Mouse (Mus musculus): ENCODE measurements around the gene Ndc1.
A peak's percentile ranks its signal among the peaks of the same experiment; 100 is the strongest.

Ndc1 gene

DNA sequence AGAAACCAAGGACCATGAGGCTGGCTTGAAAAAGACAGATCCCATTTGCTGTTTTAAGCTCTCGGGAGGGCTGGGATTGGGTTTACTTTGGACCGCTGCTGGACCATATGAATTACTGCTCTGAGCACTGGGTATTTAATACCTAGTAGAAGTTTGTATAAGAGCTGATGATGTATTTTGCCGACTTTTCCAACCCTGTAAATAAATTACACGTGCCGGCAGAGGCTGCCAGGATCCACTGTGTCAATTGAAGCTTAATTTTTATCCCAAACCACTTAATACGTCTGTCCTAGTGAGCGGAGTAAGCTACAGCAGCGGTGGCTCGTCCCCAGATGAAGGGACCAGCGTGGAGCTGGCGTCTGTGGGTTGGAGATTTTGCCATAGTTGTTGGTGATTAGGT is 74.7 kb downstream of the Ndc1 start:
- no peak for DNase-seq (ENCODE audit: low spot score)

- DNase-seq (ENCODE audit: low spot score): peak; percentile 47
These were observed 75.4 kb downstream of the Ndc1 start for GRCm38 (mm10) chr4:107442891-107443483.

DNA sequence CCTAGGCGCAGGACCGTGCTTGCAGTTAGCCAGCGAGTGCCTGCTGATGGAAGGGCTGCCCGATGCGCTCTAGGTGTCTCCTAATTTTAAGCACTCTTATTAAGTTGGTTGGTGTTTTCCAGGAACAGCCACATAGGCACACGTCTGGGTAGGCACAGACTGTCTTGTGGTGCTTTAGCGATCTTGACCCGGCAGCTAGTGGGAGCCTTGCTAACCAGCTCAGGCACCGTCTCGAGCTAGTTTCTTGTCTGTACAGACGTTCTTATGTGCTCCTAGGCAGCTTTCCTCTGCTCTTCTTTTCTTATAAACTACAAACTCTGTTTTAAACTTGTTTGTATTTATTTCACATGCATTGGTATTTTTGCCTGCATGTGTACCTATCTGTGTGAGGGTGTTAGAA is 76.0 kb downstream of the Ndc1 start:
- DNase-seq (ENCODE audit: low spot score): no peak

DNA sequence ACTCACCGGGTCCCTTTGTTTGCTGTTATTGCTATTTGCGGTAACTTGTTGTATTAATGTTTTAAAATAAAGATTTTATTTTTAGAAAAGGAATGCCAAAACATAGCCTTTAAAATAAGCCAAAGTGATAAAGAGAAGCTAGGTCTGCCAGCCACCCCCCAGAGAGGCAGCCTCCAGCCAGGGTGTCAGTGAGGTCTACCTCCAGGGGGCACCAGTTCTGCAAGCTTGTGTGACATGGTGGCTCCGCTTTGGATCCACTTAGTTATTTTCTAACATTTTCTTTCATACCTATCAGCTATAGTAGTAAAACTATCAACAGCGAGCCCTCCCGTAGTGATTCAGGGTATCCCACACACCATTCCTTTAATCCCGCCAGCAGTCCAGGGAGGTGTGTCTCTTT is 80.9 kb downstream of the Ndc1 start:
- DNase-seq (ENCODE audit: low spot score): no peak

DNA sequence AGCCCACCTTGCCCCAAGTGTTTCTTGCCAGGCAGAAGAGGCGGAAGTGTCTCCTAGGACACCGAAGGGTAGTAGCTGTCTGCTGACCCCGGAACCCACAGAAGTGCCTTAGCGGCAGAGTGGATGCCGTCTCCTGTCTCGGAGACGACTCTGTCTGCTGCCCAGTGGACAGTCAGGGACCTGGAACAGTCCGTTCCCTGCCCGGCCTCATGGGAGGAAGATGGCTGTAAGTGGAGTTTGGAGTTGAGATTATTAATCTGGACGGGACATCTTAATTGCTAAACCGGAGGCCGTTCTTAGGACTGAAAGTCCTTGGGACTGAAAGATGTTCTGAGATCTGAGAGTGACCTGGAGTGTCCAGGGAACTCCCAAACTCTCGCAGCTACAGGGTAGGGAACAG is 81.9 kb downstream of the Ndc1 start:
- DNase-seq (ENCODE audit: low spot score): no peak

- DNase-seq (ENCODE audit: low spot score): peak; percentile 65
These were observed 84.9 kb downstream of the Ndc1 start for GRCm38 (mm10) chr4:107452266-107453015.

DNA sequence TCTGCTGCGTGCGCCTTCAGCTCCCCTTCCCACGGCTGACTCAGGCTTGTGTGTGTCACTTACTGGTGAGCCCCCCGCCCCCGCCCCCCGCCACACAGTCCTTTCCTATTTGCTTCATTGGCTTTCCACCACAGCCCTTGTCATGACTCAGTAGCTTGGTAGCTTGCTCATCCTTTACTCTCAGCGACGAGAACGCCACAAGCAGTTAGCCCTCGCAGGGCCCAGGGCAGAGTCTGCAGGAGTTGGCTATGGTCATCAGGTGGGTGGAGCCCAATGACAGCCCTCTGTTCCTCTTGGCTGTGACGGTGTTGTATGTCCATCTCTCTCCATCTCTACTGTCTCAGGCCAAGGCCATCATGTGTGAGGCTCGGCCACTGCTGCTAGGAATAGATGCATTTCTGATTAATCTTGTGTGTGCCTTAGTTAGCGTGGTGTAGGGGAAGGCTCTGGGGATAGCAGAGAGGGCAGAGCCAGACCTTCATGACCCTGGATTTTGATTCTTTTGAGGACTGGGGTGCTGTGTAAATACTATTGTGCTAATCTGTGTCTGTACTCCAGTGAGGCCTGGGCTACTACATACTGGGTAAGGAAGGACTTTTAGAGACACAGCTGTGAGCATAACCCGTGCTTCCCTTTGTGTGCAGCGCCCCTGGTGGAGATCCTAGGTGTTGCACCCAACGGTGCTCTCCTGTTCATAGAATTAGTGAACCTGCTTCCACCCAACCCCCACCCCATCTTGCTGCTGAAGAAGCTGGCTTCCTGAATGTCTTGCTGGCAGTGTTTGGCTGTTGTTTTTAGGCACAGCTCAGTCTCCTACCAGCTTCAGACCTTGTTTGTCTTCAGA is 85.8 kb downstream of the Ndc1 start:
- DNase-seq (ENCODE audit: low spot score): peak; percentile 95

DNA sequence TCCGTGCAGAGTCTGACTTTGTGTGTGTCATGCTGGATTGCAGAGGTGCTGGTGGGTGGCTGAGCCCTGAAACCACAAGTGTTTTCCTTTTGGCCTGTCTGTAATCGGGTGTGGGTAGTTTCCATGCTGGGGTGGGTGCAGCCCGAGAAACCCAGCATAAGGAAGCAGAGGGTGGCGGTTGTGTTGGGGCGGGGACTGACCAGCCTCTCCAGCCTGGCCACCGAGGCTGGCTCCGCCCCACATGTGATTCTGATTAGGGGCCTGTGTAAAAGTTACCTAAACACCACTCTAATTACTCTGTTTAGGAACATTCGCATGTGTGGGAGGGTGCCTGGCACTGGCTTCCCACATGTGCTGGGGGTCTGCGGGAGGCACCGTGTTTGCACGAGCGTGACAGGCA is 90.0 kb downstream of the Ndc1 start:
- no peak for DNase-seq (ENCODE audit: low spot score)

DNA sequence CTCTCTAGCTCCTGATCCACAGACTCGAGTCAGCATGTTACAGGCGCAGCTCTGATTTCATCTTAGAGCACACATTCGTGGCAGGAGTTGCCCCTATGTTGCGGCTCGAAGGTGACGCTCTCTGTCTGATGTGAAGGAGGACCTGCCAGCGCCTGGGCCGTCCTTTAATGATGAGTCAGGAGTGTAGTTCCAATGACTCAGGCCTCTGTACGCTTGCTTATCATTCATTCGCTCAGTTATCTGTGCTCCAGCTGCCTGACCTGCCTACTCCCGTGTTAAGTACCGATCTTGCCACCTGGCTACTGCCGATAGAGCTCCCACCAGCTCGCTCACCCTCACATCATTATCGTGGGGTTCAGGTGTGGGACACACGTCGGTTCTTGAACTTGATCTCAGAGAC is 91.3 kb downstream of the Ndc1 start:
- DNase-seq (ENCODE audit: low spot score): no peak

DNA sequence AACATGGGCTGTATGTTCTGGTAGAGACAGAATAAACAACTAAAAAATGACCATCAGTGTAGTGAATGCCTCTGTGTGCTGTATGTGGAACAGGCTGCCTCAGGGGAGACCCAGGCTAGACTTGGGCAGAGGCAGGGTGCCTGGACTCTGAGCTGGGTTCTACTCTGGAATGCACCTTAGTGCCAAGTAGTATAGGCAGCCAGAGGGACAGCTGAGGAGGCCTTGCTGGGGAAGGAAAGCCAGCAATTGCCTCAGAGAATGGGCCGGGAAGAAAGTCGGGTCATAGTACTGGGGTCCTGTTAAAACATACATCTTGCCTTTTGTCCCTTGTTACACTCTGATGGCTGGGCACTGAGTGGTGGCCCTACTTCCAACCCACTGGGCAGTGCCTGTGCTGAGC is 91.9 kb downstream of the Ndc1 start:
- DNase-seq (ENCODE audit: low spot score): no peak

DNA sequence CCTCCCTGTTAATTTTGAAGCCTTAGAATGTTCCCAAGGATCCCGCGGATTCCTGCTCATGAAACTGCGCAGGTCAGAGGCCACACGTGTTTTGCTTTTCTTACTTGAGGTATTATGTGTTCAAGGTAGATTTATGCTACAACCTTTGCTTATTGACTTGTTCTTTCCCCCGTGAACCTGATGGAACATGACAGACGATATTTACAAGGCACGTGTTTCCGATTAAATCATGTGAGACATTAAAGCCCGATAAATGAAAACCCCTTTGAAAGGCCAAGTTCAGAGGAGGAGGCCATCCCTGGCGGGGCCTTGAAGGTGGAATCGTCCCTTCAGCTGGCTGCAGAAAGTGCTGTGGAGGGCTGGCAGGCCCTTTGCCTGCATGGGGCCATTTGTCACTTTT is 92.9 kb downstream of the Ndc1 start:
- no peak for DNase-seq (ENCODE audit: low spot score)

Data from retina, embryonic 14.5 days (tissue).